Mouse (Mus musculus) heart, postnatal 10 days (tissue): ENCODE results near the gene Dcaf5. TPM values are rescaled to one million over a fixed set of nuclear protein-coding genes. Genes with fewer than 3 reads are reported as not detected.
"Not testable (repeated sequence)": the region's sequence is repeated elsewhere in the genome, so short reads cannot be mapped to it uniquely, and the experiment has no call there.

Experiments
- DNase-seq, 2 experiments: peaks; one replicate each; pipeline ENCODE4 v3.0.0; 2021
- intact Hi-C: fragments of 180-260 bp; cut with DNase I; formaldehyde crosslinking; loops from one replicate; pipeline ENCODE4 v1.15.1; 2025
- total RNA-seq, 2 experiments: library from RNA; stranded (reverse); gene quantifications; 2 replicates each; pipeline ENCODE4 v1.2.3; 2021

The Dcaf5 gene
- total RNA-seq, result 10 to 100 TPM; 34.0 to 42.4 TPM

DNA sequence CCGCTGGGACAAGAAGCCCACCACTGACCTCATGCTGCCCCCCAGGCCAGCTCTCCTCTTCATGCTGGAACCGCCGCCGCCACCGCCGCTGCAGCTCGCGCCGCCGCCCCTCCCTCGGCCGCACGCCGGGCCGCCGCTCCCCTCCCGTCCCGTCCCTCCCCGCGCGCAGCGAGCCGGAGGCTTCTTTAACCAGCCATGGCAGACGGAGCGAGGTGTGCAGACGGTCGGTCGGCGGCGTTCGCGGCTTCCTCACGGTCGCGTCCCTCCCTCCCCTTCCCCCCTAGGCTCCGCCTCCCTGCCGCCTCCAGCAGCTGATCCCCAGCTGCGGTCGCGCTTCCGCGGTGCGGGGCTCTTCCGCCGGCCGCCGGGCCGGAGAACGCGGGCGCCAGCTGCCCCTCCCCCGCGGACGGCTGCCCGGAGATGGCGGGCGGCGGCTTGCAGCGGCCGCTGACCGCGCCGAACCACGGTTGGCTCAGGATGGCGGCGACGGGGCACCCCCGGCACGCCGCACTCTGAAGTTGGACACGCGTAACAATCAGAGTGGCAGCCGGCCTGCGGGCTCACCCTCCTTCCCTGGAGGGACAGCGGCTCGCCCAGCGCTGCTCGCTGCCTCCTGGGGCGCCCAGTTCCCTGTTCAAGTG lies at the start of gene Dcaf5:
TSS of gene Dcaf5 (minus strand) at position 266 of the 641 bp plus-strand sequence.
- peak; percentile 77 to 82 for DNase-seq
- intact Hi-C loops, result loop anchor here (1.0 kb wide), 1 partner anchor 27 kb away; the partner anchor contains the start of gene Exd2

DNA sequence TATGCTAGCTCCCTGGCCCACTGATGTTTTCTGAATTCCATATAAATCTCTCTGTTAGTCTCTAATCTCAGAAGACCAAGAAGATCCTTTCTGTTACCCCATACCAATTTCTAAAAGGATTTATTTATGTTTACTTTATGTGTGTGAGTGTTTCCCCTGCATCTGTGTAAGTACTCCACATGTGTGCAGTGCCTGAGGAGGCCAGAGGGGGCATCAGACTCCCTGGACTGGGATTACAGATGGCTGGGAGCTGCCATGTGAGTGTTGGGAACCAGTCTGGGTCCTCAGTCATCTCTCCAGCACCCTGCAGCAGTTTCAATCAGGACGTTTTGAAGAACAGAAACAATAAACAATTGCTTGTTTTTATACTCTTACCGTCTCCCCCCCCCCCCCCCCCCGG lies 47.0 kb upstream of the Dcaf5 start:
- no peak for DNase-seq
- intact Hi-C loops, result no loop called here

DNA sequence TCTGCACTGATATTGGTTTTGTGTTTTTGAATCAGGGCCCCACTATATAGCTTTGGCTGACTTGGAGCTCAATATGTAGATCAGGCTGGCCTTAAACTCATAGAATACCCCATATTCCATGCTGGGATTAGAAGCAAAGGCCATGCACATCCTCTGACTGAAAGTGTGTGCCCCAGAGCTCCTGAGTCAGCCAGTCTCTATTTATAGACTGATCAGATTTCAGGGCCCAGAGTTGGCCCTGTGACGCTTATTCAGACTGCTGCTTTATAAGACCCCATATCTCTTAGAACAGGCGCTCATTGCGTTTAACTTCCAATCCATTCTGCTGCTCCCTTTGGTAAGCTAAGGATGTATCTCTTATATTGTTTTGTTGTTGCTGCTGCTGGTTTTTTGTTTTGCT lies 43.6 kb upstream of the Dcaf5 start:
- intact Hi-C loops, result no loop called here
- DNase-seq, result no peak

DNA sequence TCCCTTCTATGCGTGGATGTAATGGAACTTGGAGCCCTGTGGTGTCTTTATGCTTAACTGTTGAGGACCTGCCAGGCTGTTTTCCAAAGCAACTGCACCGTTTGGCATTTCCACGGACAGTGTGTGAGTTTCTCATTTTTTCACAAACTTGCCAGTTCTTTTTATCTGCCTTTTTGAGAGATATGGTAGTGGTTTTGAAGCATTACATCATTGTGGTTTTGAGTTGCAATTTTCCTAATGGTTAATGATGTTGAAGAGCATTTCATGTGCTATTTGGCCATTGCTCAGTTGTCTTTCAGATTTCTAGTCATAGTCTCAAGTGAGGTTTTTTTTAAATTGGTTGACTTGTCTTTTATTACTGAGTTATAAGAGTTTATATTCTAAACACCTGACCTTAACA lies 37.3 kb upstream of the Dcaf5 start:
- DNase-seq, result no peak
- intact Hi-C loops, result no loop called here

DNA sequence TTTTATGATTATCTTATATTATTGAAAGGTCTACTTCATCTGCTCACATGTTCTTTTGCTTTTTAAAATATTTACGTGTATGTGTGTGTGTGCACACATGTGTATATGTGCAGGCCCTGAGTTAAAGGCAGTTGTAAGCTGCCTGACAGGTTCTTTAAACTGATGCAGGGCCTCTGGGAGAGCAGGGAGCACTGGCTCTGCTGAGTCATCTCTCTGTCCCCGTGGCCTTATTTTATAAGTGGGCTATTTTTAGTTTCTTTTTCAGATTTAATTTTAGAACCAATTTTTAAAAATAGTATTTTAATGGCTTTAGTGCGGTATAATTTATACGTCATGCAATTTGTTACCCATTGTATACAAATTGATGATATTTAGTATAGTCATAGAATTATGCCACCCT lies 35.5 kb upstream of the Dcaf5 start:
- DNase-seq, result peak in 1 of 2 experiments; percentile 33
- intact Hi-C loops, result no loop called here

DNA sequence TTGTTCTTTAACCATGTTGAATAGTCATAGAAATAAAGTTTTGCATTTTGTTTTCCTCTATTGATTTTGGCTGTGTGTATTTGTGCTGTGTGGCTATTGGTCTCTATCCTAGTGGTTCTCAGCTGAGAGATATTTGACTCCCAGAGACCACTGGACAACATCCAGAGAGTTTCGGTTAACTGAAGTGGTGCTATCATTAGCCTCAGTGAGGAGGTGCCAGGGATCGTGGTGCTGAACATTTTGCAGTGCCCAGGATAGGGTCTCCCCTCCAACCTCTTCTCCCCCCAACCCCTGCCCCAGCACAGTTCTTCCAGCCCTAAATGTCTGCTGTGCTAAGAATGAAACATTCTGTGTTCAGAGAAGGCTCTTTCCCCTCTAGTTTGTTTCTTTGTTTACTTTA lies 33.8 kb upstream of the Dcaf5 start:
- intact Hi-C loops, result no loop called here
- DNase-seq, result peak; percentile 36 to 43

DNA sequence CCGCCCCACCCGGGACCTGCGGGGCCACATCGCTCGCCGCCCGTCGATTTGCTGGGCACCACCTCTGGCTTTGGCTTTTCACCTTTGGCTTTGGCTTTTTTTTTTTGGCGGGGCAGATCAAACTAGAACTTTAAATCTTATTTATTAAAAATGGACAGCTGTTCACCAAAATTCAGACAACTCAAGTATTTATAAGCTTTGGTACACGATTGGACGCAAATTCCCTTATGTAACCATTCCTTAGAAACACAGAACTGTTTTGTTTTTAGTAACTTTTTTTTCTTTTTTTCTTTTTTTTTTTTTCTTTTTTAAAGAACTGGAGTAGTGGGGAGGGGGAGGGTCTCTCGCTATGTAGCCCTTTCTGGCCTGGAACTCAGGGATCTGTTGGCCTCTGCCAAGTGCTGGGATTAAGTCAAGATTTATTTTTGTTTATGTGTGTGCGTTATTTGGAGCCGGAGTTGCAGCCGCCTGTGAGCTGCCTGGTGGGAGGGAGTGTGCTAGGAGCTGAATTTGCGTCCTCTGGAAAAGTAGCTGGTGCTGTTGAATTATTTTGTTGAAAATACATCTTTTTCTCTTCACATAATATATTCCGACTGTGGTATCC lies 27.4 kb upstream of the Dcaf5 start:
- intact Hi-C loops, result loop anchor here (1.0 kb wide), 1 partner anchor 27 kb away; the partner anchor contains the start of gene Dcaf5
- peak; percentile 46 to 54 for DNase-seq

DNA sequence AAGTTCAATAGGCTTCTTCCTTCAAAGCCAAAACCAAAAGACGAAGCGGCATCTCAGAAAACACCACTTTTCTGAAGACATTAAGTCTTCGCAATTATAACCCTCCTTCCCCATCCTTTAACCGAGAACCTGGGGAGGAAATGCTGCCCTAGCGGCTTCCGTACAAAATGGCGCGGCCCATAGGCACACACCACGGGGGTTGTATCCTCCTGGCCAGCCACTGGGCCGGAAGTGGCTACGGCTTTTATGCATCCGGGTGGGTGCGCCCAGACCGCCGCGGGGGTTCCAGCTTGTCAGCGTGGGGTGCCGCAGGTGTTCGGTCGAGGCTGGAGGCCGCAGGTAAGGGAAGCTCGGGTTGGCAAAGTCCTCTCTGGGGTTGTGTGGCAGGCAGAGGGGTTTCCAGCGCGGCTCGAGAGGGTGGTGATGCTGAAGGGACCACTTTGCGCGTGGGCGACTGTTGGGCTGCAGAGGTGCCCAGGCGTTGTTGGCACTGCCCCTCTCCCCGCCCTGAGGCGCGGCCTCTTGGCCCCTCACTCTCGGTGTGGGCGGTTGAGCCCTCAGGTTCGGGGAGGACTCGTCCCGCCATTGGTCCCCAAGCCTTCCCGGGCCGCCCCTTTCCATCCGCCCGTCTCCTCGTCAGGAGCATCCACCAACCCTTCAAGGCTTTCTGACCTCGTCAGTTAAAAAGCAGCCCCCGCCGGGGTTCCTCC lies 26.7 kb upstream of the Dcaf5 start, which contains the start of gene Exd2:
TSS of gene Exd2 (plus strand) at position 154 of the 710 bp plus-strand sequence.
- peak; percentile 92 to 95 for DNase-seq
- intact Hi-C loops, result loop anchor here (1.0 kb wide), 1 partner anchor 27 kb away; the partner anchor contains the start of gene Dcaf5

DNA sequence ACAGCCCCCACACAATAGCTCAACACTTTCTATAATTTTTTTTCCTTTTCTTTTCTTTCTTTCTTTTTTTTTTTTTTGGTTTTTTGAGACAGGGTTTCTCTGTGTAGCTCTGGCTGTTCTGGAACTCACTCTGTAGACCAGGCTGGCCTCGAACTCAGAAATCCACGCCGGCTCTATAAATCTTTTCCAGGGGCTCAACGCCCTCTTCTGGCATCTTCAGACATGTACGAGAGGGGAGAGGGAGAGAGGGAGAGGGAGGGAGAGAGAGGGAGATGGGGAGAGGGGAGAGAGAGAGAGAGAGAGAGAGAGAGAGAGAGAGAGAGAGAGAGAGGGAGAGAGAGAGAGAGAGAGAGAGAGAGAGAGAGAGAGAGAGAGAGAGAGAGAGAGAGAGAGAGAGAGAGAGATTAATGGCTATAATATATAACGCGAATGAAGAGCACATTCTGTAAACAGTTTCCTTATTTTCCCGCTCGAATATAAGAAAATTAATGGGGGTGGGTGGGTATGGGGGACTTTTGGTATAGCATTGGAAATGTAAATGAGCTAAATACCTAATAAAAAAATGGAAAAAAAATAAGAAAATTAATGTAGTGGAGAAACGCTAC lies 26.0 kb upstream of the Dcaf5 start:
- not testable (repeated sequence) for DNase-seq

DNA sequence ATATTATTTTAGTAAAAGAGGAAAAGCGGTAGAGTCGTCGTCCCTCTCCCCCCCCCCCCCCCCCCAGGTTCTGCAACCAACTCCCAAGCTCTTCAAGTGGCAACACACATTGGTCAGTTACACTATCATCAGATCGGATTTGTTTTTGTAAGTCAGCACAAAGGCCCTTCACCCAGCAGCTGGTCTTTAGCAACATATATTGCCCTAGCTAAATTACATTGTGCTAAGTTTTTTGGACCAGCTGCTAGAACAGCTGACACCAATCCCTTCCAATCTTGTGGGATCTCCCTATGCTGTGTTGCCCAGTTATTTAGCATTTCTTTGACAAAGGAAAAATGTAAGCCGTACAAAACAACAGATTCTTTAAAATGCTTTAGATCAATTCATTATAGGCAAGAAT lies 21.6 kb upstream of the Dcaf5 start:
- intact Hi-C loops, result no loop called here
- no peak for DNase-seq

More for the DNA sequence above, 26.0 kb upstream of the Dcaf5 start:
- intact Hi-C loops, result not testable (repeated sequence)

DNA sequence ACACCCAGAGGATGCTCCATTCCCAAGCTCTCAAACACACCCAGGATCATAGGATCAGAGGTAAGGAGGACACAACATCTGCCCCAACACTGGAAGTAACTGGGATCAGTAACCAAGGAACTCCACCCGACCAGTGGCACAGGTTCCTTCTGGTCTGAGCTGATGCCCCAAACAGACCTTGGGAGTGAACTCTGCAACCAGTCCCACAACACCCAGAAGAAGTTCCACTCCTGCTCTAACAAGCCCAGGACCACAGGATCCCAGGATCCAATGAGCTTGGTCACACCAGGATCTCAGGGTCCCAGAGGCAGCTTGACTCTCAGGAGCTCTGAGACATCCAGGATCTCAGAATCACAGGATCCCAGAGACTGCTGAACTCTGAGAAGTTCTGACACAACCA lies 17.1 kb upstream of the Dcaf5 start:
- intact Hi-C loops, result no loop called here
- no peak for DNase-seq

DNA sequence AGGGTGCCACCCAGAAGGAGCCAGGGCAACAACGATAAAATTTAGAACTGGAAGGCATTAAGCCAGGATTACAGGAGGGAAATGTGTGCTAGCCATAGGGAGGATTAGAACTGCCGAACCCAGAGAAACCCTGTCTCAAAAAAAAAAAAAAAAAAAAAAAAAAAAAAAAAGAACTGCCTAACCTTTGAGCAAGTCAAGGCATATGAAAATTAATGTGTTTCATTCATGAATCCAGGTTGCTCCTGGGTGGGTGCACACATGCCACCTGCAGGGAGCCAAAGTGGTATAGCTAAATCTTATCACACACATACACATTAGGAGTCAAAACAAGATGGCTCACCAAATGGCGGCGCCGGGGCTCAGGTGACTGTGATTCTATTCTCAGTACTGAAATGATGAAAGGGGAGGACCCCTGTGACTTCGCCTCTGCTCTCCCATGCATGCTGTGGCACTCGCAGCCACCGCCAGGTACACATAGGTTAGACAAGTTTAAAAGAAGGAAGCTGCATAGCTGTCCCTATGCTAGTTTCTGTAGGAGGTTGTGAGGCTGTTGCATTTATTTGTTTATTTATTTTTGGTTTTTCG lies 8.2 kb upstream of the Dcaf5 start:
- DNase-seq, result no peak

DNA sequence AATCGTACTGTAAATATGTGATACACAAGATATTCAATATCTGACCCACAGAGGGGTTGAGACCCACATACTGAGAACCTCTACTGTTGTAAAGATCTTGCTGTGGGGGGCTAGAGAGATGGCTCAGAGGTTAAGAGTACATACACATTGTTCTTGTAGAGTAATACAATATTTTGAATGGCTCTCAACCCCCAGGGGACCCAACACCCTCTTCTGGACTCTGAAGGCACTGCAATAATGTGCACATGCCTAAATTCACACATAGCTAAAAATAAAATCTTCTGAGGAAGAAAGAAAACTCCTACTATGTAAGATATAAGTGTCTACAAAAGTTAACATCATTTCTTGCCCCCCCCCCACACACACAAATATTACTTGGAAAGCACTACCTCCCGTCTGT lies 4.6 kb upstream of the Dcaf5 start:
- peak; percentile 19 to 48 for DNase-seq
- intact Hi-C loops, result no loop called here

More for the DNA sequence above, 8.2 kb upstream of the Dcaf5 start:
- intact Hi-C loops, result no loop called here

DNA sequence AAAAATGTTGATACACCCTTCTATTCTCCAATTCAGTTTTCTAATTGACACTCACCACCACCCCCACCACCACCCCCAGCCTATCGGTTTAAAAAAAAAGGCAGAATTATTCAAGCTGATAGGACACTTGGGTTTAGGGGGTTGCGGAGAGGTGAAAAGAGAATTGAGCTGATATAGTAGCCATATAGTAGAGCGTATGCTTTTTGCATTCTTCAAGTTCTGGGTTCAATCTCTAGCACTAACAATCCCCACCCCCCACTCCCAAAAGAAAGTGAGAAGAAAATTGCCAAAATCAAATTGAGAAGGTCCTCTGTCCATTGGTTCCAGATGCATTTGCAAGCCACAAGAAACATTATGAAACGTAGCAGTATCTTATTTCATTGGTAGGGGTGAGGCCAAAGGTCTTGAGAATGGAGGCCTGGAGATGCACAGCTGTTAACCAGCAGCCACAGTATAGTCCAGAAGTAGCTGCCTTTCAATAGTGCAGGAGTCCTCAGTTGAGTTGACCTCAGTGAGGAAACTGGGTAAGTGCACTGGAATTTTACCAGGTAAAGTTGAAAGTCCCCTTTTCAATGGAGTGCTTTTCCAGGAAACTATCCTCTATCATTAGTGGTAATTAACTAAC lies 762 bp upstream of the Dcaf5 start:
- intact Hi-C loops, result no loop called here
- DNase-seq, result no peak

DNA sequence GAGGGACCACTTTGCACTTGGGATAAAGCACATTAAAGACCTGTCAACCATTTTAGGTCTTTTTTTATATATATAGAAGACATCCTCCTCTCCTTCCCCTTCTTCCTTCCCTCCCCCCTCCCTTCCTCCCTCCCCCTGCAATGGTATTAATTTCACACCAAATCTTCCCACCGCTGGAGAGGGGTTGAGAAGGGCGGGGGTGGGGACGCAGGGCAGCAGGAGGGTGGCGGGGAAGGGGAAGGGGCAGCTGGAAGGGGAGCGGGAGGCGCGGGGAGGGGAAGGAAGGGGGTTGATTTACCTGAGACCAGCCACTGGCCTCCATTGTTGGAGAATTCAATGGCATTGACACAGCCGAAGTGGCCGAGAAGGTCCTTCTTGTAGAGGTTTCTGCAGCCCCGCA lies 514 bp downstream of the Dcaf5 start:
- intact Hi-C loops, result loop anchor here (1.0 kb wide), 1 partner anchor 27 kb away; the partner anchor contains the start of gene Exd2
- DNase-seq, result no peak

DNA sequence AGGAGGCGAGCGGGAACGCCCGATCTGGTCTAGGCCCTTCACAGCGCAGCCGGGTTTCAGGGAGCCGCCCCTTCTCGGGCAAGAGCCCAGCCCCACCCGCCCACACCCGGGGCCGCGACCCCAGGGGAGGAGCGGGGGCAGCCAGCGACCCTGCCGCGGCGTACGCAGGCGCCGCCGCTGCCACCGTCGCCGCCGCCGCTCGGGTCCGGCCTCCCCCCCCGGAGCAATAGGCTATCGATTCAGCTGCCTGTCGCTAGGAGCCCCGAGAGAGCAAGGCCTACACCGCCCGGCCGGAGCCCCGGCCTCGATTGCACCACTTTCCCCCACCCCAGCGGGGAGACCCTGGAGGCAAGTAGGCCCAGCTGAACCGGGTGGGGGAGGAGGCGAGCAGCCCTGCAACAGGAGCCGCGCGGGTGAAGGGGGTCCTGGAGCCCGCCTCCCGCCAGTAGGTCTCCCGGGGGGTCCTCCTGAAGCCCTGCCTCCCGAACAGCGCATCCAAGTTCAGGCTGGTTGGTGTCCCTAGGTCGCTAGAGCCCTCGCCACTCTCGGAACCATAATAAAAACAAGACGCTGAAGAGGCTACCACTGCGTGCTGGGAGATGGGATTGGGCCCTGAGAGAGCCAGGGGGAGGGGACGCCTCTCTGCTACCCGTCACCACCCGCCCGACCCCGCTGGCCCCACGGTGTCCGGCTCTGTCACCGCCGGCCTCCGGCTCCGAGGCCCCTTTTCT lies 1.3 kb downstream of the Dcaf5 start:
- intact Hi-C loops, result no loop called here
- peak; percentile 79 to 84 for DNase-seq

DNA sequence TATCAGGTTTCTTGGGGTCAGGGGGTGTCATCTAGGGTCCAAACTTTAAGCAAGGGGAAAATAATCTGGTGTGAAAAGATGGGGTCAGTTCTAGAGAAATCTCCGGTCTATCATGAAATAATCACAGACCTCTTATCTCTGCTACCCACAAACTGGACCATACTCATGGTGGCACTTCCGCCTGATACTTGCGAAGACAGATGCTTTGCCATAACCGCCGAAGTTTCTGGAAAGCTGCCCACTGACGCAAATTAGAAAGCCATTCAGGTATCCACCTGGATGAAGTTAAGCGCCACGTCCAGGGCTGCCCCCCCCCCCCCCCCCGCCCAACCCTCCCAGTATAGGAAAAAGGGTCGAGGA lies 1.8 kb downstream of the Dcaf5 start:
- DNase-seq, result no peak
- intact Hi-C loops, result no loop called here

DNA sequence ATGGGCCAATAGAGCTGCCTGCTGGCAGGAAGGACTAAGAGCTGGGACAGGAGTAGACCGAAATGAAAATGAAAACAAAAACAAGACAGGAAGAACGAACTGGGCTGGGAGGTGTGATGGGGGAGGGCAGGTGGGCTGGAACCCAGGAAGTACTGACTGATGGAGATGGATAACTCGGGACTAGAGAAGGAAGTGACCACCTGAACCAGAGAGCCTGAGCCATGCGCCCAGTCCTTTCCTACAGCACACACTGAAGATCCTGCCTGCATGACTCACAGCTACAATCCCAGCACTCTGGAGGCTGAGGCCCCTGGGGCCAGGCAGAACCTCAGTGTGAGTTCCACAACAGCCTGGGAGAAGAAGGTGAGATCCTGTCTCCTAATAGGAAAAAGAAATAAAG lies 3.1 kb downstream of the Dcaf5 start:
- DNase-seq, result no peak
- intact Hi-C loops, result no loop called here

DNA sequence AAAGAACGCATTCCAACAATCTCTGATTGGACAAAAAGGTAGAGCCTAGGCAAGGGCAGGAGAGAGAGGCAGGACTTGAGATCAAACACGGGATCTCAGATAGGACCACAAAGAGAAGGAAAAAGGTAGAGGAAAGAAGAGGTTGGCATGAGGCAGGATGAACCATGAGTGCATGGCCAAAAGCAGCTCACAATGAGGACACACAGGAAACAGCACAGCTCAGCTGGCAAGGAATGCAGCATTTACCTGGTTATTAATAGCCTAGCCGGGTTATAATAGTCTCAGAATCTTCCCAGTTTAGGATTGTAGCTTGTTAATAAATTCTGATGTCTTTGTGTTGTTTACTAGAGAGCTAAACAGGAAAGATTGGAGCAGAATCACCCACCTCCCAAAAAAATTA lies 8.7 kb downstream of the Dcaf5 start:
- intact Hi-C loops, result no loop called here
- DNase-seq, result peak; percentile 36 to 40

DNA sequence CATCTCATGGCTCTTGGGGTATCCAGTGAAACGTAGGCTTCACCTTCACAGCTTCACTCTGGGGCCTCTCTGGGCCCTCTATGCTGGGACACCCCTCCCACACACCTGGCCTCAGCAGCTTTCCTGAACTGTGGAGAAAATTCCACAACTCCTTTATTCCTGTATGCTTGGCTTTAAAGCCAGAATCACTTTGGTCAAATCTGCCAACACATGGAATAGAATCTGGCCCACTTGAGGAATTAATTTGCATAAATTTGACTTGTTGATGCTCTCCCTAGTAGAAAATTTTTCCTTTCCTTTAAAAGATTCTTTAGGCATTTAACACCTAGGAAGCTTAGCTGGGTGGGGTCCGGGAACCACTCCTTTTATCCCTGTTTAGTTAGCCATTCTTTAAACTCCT lies 21.3 kb downstream of the Dcaf5 start:
- no peak for DNase-seq
- intact Hi-C loops, result no loop called here
